In the genomic region with DNA sequence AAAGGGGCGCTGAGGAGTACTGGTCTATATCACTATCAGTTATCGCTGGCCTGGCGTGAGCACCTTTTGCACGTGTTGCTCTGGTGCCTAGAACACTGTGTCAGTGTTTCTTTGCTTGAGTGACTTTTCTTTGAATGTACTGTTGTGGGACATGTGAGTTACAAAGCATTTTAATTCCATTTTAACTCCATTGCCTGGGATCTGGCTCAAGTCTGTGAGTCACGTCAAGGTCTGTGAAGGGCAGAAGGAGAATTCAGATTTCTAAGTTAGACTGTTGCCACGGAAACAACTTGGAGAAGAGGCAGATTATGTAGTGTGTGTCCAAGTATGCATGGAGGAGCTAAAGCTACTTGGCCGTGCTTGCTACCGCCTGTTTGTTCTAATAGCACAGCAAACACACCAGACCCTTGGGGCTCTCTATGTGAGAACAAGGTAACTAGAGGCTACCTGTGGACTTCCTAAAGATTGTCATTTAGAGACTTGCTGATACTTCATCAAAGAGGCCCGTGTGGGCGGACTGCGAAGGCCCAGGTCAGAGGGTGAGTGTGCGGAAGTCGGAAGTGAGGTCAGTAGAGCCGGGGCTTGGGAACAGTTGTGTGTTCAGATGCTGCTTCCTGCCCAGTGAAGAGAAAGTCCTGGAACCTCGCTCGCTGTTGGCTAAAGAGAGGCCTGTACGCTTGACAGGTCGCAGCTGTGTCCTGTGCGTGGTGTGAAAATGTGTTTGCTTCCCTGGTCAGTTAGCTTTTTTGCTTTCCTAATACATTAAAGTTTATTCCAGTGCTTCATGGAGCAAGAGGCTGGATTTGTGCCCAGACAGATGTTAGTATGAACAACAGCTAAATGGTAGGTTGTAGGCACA, we compare ENCODE assay signal across 9 mouse cellular contexts. TPM values are rescaled to one million over a fixed set of nuclear protein-coding genes. Genes with fewer than 3 reads are reported as not detected.
DNase-seq lines count a peak whose midpoint lies in the region; ATAC-seq lines count a peak whose summit lies in the region.
"Had no signal": no experiment of that assay in that cellular context is flagged by ENCODE, and none has a peak within 500 bp of the region (broad histone marks: within the 10 kb centered on the region; RNA-seq: fewer than 3 reads in every experiment).

No protein-coding gene starts in this region.

- DNase-seq in embryonic facial prominence, embryonic 10.5 days (ENCODE audit: low spot score) = no peak
- peak; percentile 73 for DNase-seq in brain, adult 2 months (ENCODE audit: low read depth, low spot score)
- DNase-seq in heart, postnatal 14 days = peak; percentile 76 to 77
- peak; percentile 71 to 80 for DNase-seq in lung, adult 18-20 months
- no peak for DNase-seq in cerebellum, adult 11 months

- H3K4me1 ChIP-seq in embryonic facial prominence, embryonic 13.5 days = peaks cover 34% of the 10 kb centered on the region
- H3K4me1 ChIP-seq in embryonic facial prominence, embryonic 10.5 days = peaks cover 31% of the 10 kb centered on the region
- peaks cover 42% of the 10 kb centered on the region for H3K4me1 ChIP-seq in stomach, embryonic 15.5 days

- H3K36me3 ChIP-seq in embryonic facial prominence, embryonic 13.5 days = 0 out of 2 replicates have a peak, but pooled peaks cover 4% of the 10 kb centered on the region
- no peaks in the 10 kb centered on the region; the same call in 1 of the 2 replicates for H3K36me3 ChIP-seq in embryonic facial prominence, embryonic 10.5 days (replicated peaks)
- H3K36me3 ChIP-seq in stomach, embryonic 15.5 days = no peaks in the 10 kb centered on the region
- H3K36me3 ChIP-seq: embryonic facial prominence, embryonic 12.5 days had no signal

- no peak overlapping the region for H3K4me3 ChIP-seq in embryonic facial prominence, embryonic 13.5 days
- H3K4me3 ChIP-seq in embryonic facial prominence, embryonic 10.5 days = no peak overlapping the region
- H3K4me3 ChIP-seq in stomach, embryonic 15.5 days (replicated peaks) = no peak overlapping the region
- H3K4me3 ChIP-seq: embryonic facial prominence, embryonic 12.5 days had no signal

- 0 out of 2 replicates have a peak, but pooled peaks have one; percentile 26 for ATAC-seq in embryonic facial prominence, embryonic 13.5 days (ENCODE audit: insufficient number of reproducible peaks, insufficient read depth, low FRiP score, low TSS enrichment, low read depth)
- 0 out of 2 replicates have a peak, but pooled peaks have one; percentile 15 for ATAC-seq in stomach, embryonic 15.5 days (ENCODE audit: insufficient read depth, low FRiP score, low read depth)
- ATAC-seq in inflammation-experienced regulatory T-cells, adult 6 months = no peak

- no peak overlapping the region for H3K27ac ChIP-seq in embryonic facial prominence, embryonic 13.5 days
- H3K27ac ChIP-seq in embryonic facial prominence, embryonic 10.5 days (replicated peaks) = no peak overlapping the region
- H3K27ac ChIP-seq in stomach, embryonic 15.5 days = peak overlapping the region; percentile 55

- intact Hi-C loops in heart, postnatal 14 days (cut with DNase I) = no loop called here

- no peaks in the 10 kb centered on the region for H3K27me3 ChIP-seq in embryonic facial prominence, embryonic 13.5 days
- no peaks in the 10 kb centered on the region for H3K27me3 ChIP-seq in embryonic facial prominence, embryonic 10.5 days (replicated peaks; ENCODE audit: low read depth, poor library complexity, severe bottlenecking)
- no peaks in the 10 kb centered on the region for H3K27me3 ChIP-seq in stomach, embryonic 15.5 days (replicated peaks)
- H3K27me3 ChIP-seq: embryonic facial prominence, embryonic 12.5 days had no signal

- 84% methylated on average over 19 of the region's 19 CpGs for WGBS in embryonic facial prominence, embryonic 13.5 days
- WGBS in embryonic facial prominence, embryonic 10.5 days = 88% methylated on average over 19 of the region's 19 CpGs
- 50% methylated on average over 19 of the region's 19 CpGs for WGBS in stomach, embryonic 15.5 days

- H3K9me3 ChIP-seq in embryonic facial prominence, embryonic 13.5 days = no peaks in the 10 kb centered on the region
- H3K9me3 ChIP-seq in embryonic facial prominence, embryonic 10.5 days = no peaks in the 10 kb centered on the region
- H3K9me3 ChIP-seq in stomach, embryonic 15.5 days = no peaks in the 10 kb centered on the region
- H3K9me3 ChIP-seq: embryonic facial prominence, embryonic 12.5 days had no signal

- no peak overlapping the region for H3K9ac ChIP-seq in embryonic facial prominence, embryonic 13.5 days
- no peak overlapping the region for H3K9ac ChIP-seq in stomach, embryonic 15.5 days
- H3K9ac ChIP-seq: embryonic facial prominence, embryonic 12.5 days had no signal

- no peak overlapping the region for H3K4me2 ChIP-seq in embryonic facial prominence, embryonic 13.5 days
- no peak overlapping the region; the same call in 1 of the 2 replicates for H3K4me2 ChIP-seq in stomach, embryonic 15.5 days
- H3K4me2 ChIP-seq: embryonic facial prominence, embryonic 12.5 days had no signal

RNA-seq across cellular contexts. Expression of gene Add3, which starts 41.0 kb away (rescaled TPM):
- polyA plus RNA-seq in embryonic facial prominence, embryonic 13.5 days (2015; fragmentation: Nextera tagmentation; extraction: Ambion mirVana) = 73.8 and 78.4 TPM in 2 replicates
- polyA plus RNA-seq in embryonic facial prominence, embryonic 10.5 days (2016; fragmentation: Nextera tagmentation; extraction: Ambion mirVana) = 61.7 and 67.2 TPM in 2 replicates
- 10 to 100 TPM; 63.4 to 65.2 TPM for total RNA-seq in heart, postnatal 14 days (2021)
- 89.0 and 96.1 TPM in 2 replicates for polyA plus RNA-seq in stomach, embryonic 15.5 days (2015; fragmentation: Nextera tagmentation; extraction: Ambion mirVana)
- 100 to 1,000 TPM; 100 to 138 (median 112) TPM for polyA plus RNA-seq in inflammation-experienced regulatory T-cells, adult 6 months (2017; shearing (Covaris generic))

Comparison
In these comparisons a context has a peak if more than half of its experiments do, and no peak if none do; other contexts are left out.
1. DNase-seq: peak in brain, adult 2 months (single experiment), heart, postnatal 14 days (2 of 2) and lung, adult 18-20 months (2 of 2); none in embryonic facial prominence, embryonic 10.5 days (single experiment) and cerebellum, adult 11 months (single experiment).